Mouse (Mus musculus): ENCODE measurements at regions not wholly inside any gene's neighbourhood (a gene's known extent, or its start where the extent isn't known, plus 50 kb on each side); places are given as distances from the start of the nearest gene placed in this dataset.
"Not testable (repeated sequence)": the region's sequence is repeated elsewhere in the genome, so short reads cannot be mapped to it uniquely, and the experiment has no call there.

- ChIA-PET POLR2A (no interaction called here), CTCF (no interaction called here)
Measured at GRCm38 (mm10) chr1:47310572-47311075, 418.0 kb upstream of the Slc39a10 start.

DNA sequence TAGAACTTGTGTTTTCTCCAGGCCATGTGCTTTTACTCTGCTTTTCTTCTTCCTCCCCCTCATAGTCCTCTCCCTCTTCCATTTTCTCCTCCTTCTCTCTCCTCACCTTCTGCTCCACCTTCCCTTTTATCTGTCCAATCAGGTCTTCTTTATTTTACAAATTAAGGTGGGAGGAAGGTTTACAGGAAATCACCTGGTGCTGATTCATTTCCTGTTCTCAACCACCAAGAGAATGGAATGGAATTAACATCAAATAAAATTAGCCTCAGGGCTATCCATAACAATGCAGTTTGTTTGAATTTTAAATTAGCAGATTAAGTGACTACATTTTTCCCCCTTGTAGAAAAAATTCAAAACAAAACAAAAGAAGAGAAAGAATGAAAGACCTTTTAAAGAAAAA lies 414.3 kb upstream of the Slc39a10 start:
- ChIA-PET POLR2A (no interaction called here), CTCF (no interaction called here)

DNA sequence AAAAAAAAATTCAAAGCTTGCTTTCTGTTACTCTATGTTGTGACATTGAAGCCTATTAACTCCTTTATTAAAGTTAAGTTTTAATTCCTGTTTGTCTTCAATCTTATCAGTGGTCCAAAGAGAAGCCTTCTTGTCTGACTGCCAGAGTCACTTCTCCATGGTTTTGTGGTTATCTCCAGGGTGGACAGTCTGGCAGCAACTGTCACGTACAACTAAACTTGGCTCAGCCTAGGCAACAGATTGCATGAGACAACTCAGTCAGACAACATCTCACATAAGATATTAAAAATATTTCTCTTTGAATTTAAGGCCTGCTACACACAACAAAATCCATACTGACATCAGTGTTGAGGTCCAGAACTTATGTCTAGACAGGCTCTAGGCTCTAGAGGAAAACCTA lies 406.7 kb upstream of the Slc39a10 start:
- CTCF ChIA-PET = no interaction called here
- POLR2A ChIA-PET = no interaction called here

- ChIA-PET POLR2A (no interaction called here), CTCF (no interaction called here)
Measured at GRCm38 (mm10) chr1:47285639-47286038, 393.0 kb upstream of the Slc39a10 start.

GRCm38 (mm10) chr1:47278321-47279020 lies 385.8 kb upstream of the Slc39a10 start:
- CTCF ChIA-PET = no interaction called here

DNA sequence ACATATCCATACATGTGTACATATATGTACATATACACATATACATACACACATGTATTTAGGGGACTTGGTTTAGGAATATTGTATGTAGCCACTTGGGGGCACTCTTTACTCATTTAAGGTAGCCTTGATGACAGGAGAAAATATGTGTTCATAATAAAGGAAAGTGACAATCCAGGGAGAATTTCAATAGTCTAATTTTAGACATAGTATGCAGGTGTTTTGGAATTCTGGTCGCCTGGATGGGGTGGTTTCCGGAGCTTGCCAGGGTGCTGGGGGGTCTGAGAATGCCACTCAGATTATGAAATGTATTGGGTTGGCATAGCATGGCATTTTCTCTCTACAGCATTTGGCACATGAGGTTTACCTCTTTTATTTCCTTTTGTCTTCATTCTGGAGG lies 385.2 kb upstream of the Slc39a10 start:
- ChIA-PET CTCF (no interaction called here), POLR2A (no interaction called here)

More at GRCm38 (mm10) chr1:47278321-47279020, 385.8 kb upstream of the Slc39a10 start:
- POLR2A ChIA-PET = no interaction called here

DNA sequence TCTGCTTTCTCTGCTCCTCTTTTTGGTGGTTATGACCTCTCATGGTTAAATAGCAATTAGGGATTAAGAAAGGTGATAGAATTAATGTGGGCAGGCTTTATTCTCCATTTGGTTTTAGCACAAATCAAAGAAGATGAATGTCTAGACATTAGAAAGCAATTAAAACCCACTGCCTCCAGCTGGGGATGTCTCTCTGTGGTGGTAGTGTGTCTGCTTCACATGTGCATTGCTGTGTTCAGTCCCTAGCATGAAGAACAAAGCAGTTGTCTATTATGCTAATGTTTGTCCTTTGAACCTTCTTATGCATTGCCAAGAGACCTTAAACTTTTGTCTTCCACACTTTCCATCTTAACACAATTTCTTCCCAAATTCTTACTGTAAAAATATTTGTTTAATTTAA lies 379.5 kb upstream of the Slc39a10 start:
- POLR2A ChIA-PET = no interaction called here
- CTCF ChIA-PET = no interaction called here

DNA sequence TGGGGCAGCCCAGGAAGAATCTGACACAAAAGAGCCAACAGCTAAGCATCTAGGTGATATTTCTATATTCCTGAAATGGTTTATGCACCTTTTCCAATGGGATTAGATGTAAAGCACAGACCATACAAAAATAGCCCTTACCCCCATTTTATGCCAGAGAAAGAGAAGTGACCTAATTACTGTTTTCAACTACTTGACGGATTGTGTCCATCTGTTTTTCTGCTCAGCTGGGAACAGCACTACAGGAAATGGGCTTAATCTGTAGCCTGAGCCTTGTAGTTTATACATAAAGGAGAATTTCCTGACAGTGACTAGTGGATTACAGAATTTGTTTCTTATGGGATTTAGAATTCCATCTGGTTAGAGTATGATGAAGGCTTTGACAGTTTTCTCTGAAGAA lies 371.0 kb upstream of the Slc39a10 start:
- ChIA-PET POLR2A (interaction anchor here in 1 of 4 experiments (0.5 kb wide), 1 partner anchor 95 kb away, joined by 6 read pairs; no protein-coding TSS in a partner anchor), CTCF (no interaction called here)

DNA sequence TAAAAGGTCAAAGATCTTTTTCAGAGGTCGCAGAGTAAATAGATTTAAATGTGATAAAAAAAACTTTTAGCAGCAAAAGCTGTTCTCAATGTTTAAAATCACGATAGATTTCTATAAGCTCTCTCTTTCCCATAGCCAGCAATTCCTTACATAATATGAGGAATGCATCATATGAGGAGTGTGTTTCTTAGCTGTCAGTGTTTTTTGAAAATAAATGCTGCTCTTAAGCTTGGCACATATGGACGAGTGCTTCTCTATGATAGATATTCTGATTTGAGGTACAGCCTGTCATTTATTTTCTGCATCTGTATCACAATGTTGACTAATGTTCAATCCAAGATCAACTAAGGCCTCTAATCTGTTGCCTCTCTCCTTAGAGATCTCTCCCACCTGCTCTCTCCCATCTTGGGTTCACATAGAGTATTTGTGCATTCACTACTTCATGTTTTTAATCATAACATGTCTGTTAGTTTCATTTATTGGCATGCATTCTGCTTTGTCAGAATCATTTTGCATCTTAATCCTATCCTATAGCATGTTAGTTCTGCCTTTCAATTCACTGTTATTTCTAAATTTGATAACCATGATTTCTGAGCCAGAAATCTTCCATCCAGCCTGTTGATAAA lies 369.0 kb upstream of the Slc39a10 start:
- POLR2A ChIA-PET = no interaction called here
- CTCF ChIA-PET = no interaction called here

- POLR2A ChIA-PET = not testable (repeated sequence)
- CTCF ChIA-PET = interaction anchor here in 1 of 4 experiments (0.6 kb wide), 1 partner anchor 24 kb away, joined by 3 read pairs; no protein-coding TSS in a partner anchor
Measured at GRCm38 (mm10) chr1:47250706-47251105, 358.1 kb upstream of the Slc39a10 start.

GRCm38 (mm10) chr1:47217088-47217487 lies 324.4 kb upstream of the Slc39a10 start:
- POLR2A ChIA-PET = no interaction called here

DNA sequence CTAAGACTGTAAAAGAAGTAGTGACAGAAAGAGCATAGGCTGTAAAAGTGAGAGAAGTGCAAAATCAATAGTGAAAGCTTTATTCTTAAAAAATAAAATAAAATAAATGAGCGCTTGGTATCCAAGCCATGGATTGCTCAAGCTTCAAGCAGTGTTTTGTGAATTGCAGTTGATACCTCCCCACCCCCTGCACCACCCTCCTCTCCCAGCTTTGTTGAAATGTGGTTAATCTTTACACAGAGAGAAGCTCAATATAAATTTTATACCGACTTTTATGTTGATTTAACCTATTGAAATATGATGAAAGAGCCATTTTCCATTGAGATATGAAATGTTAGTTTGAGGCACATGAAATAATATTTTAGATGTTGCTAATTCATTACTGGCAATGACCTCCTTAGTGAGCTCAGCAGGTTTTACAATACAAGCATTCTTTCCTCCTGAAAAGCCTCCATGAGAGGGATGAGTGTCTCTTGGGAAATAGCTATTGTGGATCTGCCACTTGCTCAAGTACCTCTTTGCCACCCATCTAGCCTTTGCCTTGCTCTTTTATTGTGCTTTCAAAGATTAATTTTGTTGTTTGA lies 323.9 kb upstream of the Slc39a10 start:
- ChIA-PET POLR2A (no interaction called here), CTCF (no interaction called here)

More at GRCm38 (mm10) chr1:47217088-47217487, 324.4 kb upstream of the Slc39a10 start:
- CTCF ChIA-PET = no interaction called here

- POLR2A ChIA-PET = no interaction called here
Measured at GRCm38 (mm10) chr1:47213476-47213875, 320.8 kb upstream of the Slc39a10 start.

GRCm38 (mm10) chr1:47193001-47193400 lies 300.3 kb upstream of the Slc39a10 start:
- ChIA-PET CTCF (no interaction called here), POLR2A (no interaction called here)

More at GRCm38 (mm10) chr1:47213476-47213875, 320.8 kb upstream of the Slc39a10 start:
- CTCF ChIA-PET = no interaction called here

DNA sequence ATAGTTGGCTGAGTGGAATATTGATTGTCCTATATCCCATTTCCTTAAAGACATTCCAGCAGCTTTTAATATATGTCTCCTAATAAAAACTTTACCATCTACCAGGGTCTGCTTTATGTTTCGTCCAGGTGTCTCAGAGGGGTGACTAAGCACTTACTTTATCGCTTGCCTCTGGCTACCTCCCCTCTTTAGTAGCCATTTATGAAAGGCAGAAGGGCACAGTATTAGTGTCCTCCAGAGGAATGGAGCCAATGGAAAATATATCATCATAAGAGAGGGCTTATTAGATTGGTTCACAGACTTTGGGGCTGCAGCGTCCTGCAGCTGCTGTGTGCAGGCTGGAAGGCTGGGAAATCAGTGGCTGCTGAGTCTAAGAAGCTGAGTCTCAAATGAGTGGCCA lies 271.8 kb upstream of the Slc39a10 start:
- ChIA-PET CTCF (no interaction called here), POLR2A (no interaction called here)

DNA sequence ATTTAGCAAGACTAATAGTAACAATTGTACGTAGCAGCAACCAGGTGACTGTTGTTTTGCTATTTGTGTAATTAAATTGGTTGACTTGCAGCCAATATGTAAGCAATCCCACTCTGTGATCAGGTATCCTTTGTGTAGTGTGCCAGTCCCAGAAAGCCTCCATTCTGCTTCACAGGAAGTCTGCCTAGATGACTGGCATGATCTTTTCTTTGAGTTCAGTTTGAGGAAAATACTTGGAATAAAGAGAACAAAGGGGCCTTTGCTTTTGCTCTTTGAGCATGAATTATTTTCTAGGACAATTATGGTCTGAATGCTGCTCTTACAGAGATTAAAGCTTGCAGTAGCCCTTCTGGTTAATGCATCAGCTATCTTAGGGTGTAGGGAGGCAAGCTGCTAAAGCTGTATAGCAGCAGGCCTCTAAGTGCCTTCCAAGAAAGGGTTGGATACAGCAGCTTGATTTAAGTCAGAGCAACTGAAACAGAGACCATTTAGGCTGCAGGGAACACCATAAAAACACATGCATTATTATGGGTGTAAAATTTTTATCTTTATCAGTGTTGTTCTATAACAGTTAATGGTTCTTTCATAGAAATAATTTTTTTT lies 271.3 kb upstream of the Slc39a10 start:
- POLR2A ChIA-PET = no interaction called here
- CTCF ChIA-PET = no interaction called here

GRCm38 (mm10) chr1:47130031-47130430 lies 237.4 kb upstream of the Slc39a10 start:
- POLR2A ChIA-PET, CTCF ChIA-PET: not testable (repeated sequence)

DNA sequence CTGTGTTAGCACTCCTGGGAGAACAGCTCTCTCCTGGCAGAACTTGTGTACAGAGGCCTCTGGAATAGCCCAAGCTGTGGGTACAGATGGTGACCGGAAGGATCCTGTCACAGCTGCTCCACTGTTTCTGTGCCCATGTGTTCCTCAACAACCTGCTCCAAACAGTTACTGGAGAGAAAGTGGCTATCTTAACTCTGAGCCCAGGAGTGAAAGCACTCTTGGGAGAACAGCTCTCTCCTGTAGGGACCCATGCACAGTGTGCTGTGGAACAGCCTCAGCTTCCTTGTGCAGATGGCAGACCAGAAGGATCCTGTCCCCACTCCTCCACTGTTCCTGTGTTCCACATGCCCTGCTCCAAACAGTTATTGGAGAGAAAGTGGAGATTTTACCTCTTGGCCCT lies 227.0 kb upstream of the Slc39a10 start:
- CTCF ChIA-PET = no interaction called here
- POLR2A ChIA-PET = no interaction called here

GRCm38 (mm10) chr1:47116681-47117080 lies 224.0 kb upstream of the Slc39a10 start:
- CTCF ChIA-PET, POLR2A ChIA-PET: not testable (repeated sequence)

GRCm38 (mm10) chr1:47112494-47112893 lies 219.8 kb upstream of the Slc39a10 start:
- CTCF ChIA-PET = no interaction called here
- POLR2A ChIA-PET = no interaction called here

DNA sequence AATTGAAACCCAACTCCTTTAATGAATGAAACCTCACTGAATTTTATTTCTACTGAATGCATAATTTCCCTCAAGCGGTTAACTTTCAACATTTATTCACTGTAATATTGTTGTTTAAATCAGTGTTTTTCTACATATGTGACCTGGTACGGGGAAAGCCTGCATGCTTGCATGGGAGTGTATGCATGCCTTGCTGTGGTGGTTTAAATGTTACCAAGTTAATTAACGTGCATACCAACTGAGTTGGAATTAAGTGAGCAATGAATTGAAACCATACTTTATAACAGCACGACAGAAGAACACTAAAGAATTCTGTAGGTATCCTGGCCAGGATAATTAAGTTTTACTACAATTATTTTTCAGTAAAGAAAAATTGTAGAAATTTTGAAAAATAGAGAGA lies 211.4 kb upstream of the Slc39a10 start:
- POLR2A ChIA-PET = interaction anchor here in 1 of 4 experiments (0.9 kb wide), 1 partner anchor 10 kb away, joined by 4 read pairs; no protein-coding TSS in a partner anchor
- CTCF ChIA-PET = no interaction called here

Measured in embryonic stem cell, embryonic (primary cell).